Mouse (Mus musculus): ENCODE data around the gene Idh1. TPM values are rescaled to one million over a fixed set of nuclear protein-coding genes. Genes with fewer than 3 reads are reported as not detected.

Gene Idh1
- total RNA-seq, 4 experiments from 2014 or later, result 46.0 to 56.9 (median 53.5) TPM

- DNase-seq (ENCODE audit: low spot score in 2 of 2), result no peak
Observed at GRCm38 (mm10) chr1:65118150-65118913, 68.0 kb downstream of the Idh1 start.

GRCm38 (mm10) chr1:65113536-65114172, 72.6 kb downstream of the Idh1 start:
- no peak for DNase-seq (ENCODE audit: low spot score in 2 of 2)

GRCm38 (mm10) chr1:65112807-65113196, 73.5 kb downstream of the Idh1 start:
- DNase-seq (ENCODE audit: low spot score in 2 of 2), result no peak

- DNase-seq (ENCODE audit: low spot score in 2 of 2), result peak; percentile 51 to 72
Observed at GRCm38 (mm10) chr1:65112031-65112806, 74.1 kb downstream of the Idh1 start.

- no peak for DNase-seq (ENCODE audit: low spot score in 2 of 2)
Observed at GRCm38 (mm10) chr1:65109756-65110435, 76.4 kb downstream of the Idh1 start.

- DNase-seq (ENCODE audit: low spot score in 2 of 2), result no peak
Observed at GRCm38 (mm10) chr1:65109196-65109595, 77.1 kb downstream of the Idh1 start.

Other genes with a start within 250 kb of the Idh1 start
- gene Plekhm3, start 229.7 kb downstream of the Idh1 start, total RNA-seq (2022), result 10 to 100 TPM; 37.1 to 46.7 (median 41.8) TPM
- under 1 TPM in 3 of 4 experiments, not detected in 1; 0.47 to 0.57 (median 0.54) TPM for gene Akr1cl, start 153.7 kb downstream of the Idh1 start, total RNA-seq (2022)
- gene Cryge, start 135.4 kb downstream of the Idh1 start, total RNA-seq (2022), result not detected
- gene Crygd, start 123.0 kb downstream of the Idh1 start, total RNA-seq (2022), result not detected
- gene Crygc, start 112.8 kb downstream of the Idh1 start, total RNA-seq (2022), result not detected
- not detected for gene Crygb, start 104.2 kb downstream of the Idh1 start, total RNA-seq (2022)
- gene Cryga, start 83.1 kb downstream of the Idh1 start, total RNA-seq (2022), result 1 to 10 TPM in 3 of 4 experiments, not detected in 1; 1.4 to 2.0 (median 1.6) TPM
- not detected for gene Gm28845, start 66.9 kb downstream of the Idh1 start, total RNA-seq (2022)
- 10 to 100 TPM; 10.1 to 11.2 (median 10.7) TPM for gene D630023F18Rik, start 63.3 kb downstream of the Idh1 start, total RNA-seq (2022)
- gene Pikfyve, start 183 bp upstream of the Idh1 start, total RNA-seq (2022), result 10 to 100 TPM; 44.0 to 49.6 (median 48.1) TPM
- gene Pth2r, start 95.6 kb upstream of the Idh1 start, total RNA-seq (2022), result under 1 TPM; 0.41 to 0.98 (median 0.72) TPM

Measured in layer of hippocampus, adult 8-10 months (tissue).